Mouse (Mus musculus): ENCODE measurements around the gene Snx5. TPM values are rescaled to one million over a fixed set of nuclear protein-coding genes. Genes with fewer than 3 reads are reported as not detected.

Gene Snx5
- total RNA-seq (2023) = 489 TPM

GRCm38 (mm10) chr2:144270507-144271420, at the start of gene Snx5, which contains the start of gene Mgme1:
Gene Snx5 (minus strand): TSS chr2:144270906.
Gene Mgme1 (plus strand): TSS chr2:144270663.

Other genes starting within 250 kb of the Snx5 start
- not detected for gene Banf2, start 237.8 kb downstream of the Snx5 start, total RNA-seq (2023)
- 6.3 TPM for gene Mgme1, start 243 bp downstream of the Snx5 start, total RNA-seq (2023)
- gene Ovol2, start 61.2 kb upstream of the Snx5 start, total RNA-seq (2023) = not detected
- gene Kat14, start 98.1 kb upstream of the Snx5 start, total RNA-seq (2023) = 30.7 TPM
- not detected for gene Pet117, start 98.1 kb upstream of the Snx5 start, total RNA-seq (2023)

All from CD4-positive naive resting alpha-beta T cell, adult 76 days (primary cell).